In genomic region chr15:25413378-25413901, GRCm38 (mm10) we compare ENCODE assay signal across 8 mouse cellular contexts. TPM values are rescaled to one million over a fixed set of nuclear protein-coding genes. Genes with fewer than 3 reads are reported as not detected.
DNase-seq lines count a peak whose midpoint lies in the region; ATAC-seq and TF ChIP-seq lines count a peak whose summit lies in the region.

Basp1 (minus strand) TSS chr15:25413764.

- H3K79me2 ChIP-seq in liver, adult 2 months (ENCODE audit: control insufficient read depth, insufficient read depth, low read length): no peaks in the 10 kb centered on the region

- H3K36me3 ChIP-seq in erythroblast, embryonic 14.5 days (ENCODE audit: control insufficient read depth): no peaks in the 10 kb centered on the region
- no peaks in the 10 kb centered on the region for H3K36me3 ChIP-seq in kidney, adult 2 months (ENCODE audit: control insufficient read depth, insufficient read depth, low read length)
- H3K36me3 ChIP-seq in liver, adult 2 months (ENCODE audit: control insufficient read depth, insufficient read depth, low read length): no peaks in the 10 kb centered on the region

- WGBS in kidney, adult 2 months: 1% methylated on average over 36 of the region's 60 CpGs
- WGBS in liver, adult 2 months: 3% methylated on average over 39 of the region's 60 CpGs

- ATAC-seq in erythroblast, adult 5-6 weeks (replicated peaks; ENCODE audit: low FRiP score, poor library complexity, severe bottlenecking): no peak
- ATAC-seq in monocyte, adult 5-6 weeks (replicated peaks; ENCODE audit: insufficient number of reproducible peaks, low FRiP score, low TSS enrichment, poor library complexity, severe bottlenecking): no peak

- DNase-seq in embryo, embryonic 11 days: peak; percentile 90
- DNase-seq in heart, adult 18-20 months: peak; percentile 32 to 37
- DNase-seq in kidney, adult 2 months: peak; percentile 29
- no peak for DNase-seq in liver, adult 2 months (ENCODE audit: extremely low read depth, low read depth, low spot score)
- peak; percentile 45 for DNase-seq in telencephalon, adult 2 months (ENCODE audit: low read depth, low spot score)

- no peak for TF ChIP-seq POLR2A in kidney, adult 2 months (IDR thresholded peaks at IDR 0.05; ENCODE audit: low read depth, low read length)
- TF ChIP-seq POLR2A in liver, adult 2 months (IDR thresholded peaks at IDR 0.05; ENCODE audit: extremely low read depth, insufficient read depth, low read length): no peak

- H3K9me3 ChIP-seq in erythroblast, embryonic 14.5 days (ENCODE audit: control insufficient read depth, low read length): no peaks in the 10 kb centered on the region

- H3K27me3 ChIP-seq in erythroblast, embryonic 14.5 days (ENCODE audit: control insufficient read depth): peaks cover 36% of the 10 kb centered on the region
- peaks cover 6% of the 10 kb centered on the region; the same call in 1 of the 2 replicates for H3K27me3 ChIP-seq in kidney, adult 2 months (replicated peaks; ENCODE audit: control insufficient read depth, insufficient read depth, low read length)
- peaks cover 14% of the 10 kb centered on the region for H3K27me3 ChIP-seq in liver, adult 2 months (ENCODE audit: control insufficient read depth, insufficient read depth, low read length)

- H3K9ac ChIP-seq in liver, adult 2 months (ENCODE audit: low read depth, low read length): peak within 1 kb of the TSS; percentile 71

- H3K4me1 ChIP-seq in erythroblast, embryonic 14.5 days (ENCODE audit: control insufficient read depth): no peaks in the 10 kb centered on the region
- 0 out of 2 replicates have a peak, but pooled peaks cover 4% of the 10 kb centered on the region for H3K4me1 ChIP-seq in kidney, adult 2 months (ENCODE audit: control insufficient read depth, insufficient read depth, low read length)
- H3K4me1 ChIP-seq in liver, adult 2 months (ENCODE audit: control insufficient read depth, insufficient read depth, low read length): no peaks in the 10 kb centered on the region

- H3K27ac ChIP-seq in kidney, adult 2 months (ENCODE audit: insufficient read depth, low read depth, low read length): no peak within 1 kb of the TSS
- no peak within 1 kb of the TSS for H3K27ac ChIP-seq in liver, adult 2 months (replicated peaks; ENCODE audit: insufficient read depth, low read depth, low read length)

- H3K4me3 ChIP-seq in erythroblast, embryonic 14.5 days (replicated peaks): peak within 1 kb of the TSS; percentile 20
- H3K4me3 ChIP-seq in kidney, adult 2 months (ENCODE audit: insufficient read depth, low read depth, low read length): peak within 1 kb of the TSS; percentile 21
- H3K4me3 ChIP-seq in liver, adult 2 months (ENCODE audit: insufficient read depth, low read depth, low read length): peak within 1 kb of the TSS; percentile 66

- no peak for TF ChIP-seq CTCF in kidney, adult 2 months (conservative IDR thresholded peaks at IDR 0.05; ENCODE audit: insufficient read depth, insufficient read length, low read depth, low read length)
- TF ChIP-seq CTCF in liver, adult 2 months (IDR thresholded peaks at IDR 0.05; ENCODE audit: low read depth, low read length): no peak

RNA-seq across cellular contexts. Expression of gene Basp1, which starts in this region (rescaled TPM):
- 0.26 and 0.31 TPM in 2 replicates for polyA plus RNA-seq in erythroblast, embryonic 14.5 days (2012)
- 8.3 TPM in 1 of 2 replicates, not detected in the other for total RNA-seq in erythroblast, adult 5-6 weeks (2015; ENCODE audit: low replicate concordance)
- 2.6 and 4.5 TPM in 2 replicates for total RNA-seq in erythroblast, adult 5-6 weeks (2017; ENCODE audit: low replicate concordance)
- 1 to 10 TPM; 1.0 to 2.9 TPM for total RNA-seq in heart, adult 18-20 months (2021)
- polyA plus RNA-seq in kidney, adult 2 months (2012; rRNA removed): 1.6 and 2.7 TPM in 2 replicates
- 1.3 and 1.5 TPM in 2 replicates for total RNA-seq in liver, adult 2 months (2014; rRNA removed)
- polyA plus RNA-seq in liver, adult 2 months (2012; rRNA removed): 0.61 and 0.75 TPM in 2 replicates
- total RNA-seq in monocyte, adult 5-6 weeks (2017): 1.6 to 17.8 TPM (median 16.7 TPM) in 3 replicates
